Mouse (Mus musculus) layer of hippocampus, postnatal 14 days (tissue): ENCODE data around the gene Olfr1445. TPM values are rescaled to one million over a fixed set of nuclear protein-coding genes. Genes with fewer than 3 reads are reported as not detected.

Experiments
- DNase-seq, 2 experiments: peaks; one replicate each; pipeline ENCODE4 v3.0.0; 2021 to 2022; ENCODE audit warnings: low spot score in 2 of 2, mixed read lengths in 1 of 2
- long read RNA-seq, 2 experiments: library from polyadenylated mRNA; stranded (forward); transcript quantifications; one replicate each; pipeline ENCODE4 v2.0.0; 2021
- total RNA-seq, 2 experiments: library from RNA; stranded (reverse); gene quantifications; 2 replicates each; pipeline ENCODE4 v1.2.3; 2021

Gene Olfr1445
- not detected for total RNA-seq
- long read RNA-seq, experiment 1 = 0 reads
- long read RNA-seq, experiment 2 = 0 reads

- DNase-seq = no peak
Measured at GRCm38 (mm10) chr19:12883555-12883954, at the start of gene Olfr1445. TSS of gene Olfr1445 (plus strand) at chr19:12883855.

DNA sequence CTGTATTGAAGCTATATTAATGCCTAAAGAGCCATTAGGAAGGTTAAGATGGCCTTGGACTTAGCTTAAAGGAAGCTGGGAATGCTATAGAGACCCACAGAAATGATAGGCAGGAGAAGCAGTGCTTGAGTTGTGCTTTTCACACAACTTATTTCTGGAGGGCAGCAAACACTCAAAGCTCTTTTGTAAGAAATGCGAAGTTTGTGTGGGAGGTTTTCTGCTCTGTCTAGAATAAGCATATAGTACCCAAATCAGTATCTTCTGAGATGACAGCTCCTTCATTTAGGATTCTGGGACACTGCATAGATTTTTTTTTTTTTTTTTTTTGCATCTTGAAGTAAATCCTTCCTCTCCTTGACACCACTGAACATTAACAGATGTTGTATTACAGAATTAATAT lies 45.1 kb upstream of the Olfr1445 start:
- no peak for DNase-seq

- DNase-seq = no peak
Measured at GRCm38 (mm10) chr19:12846382-12846781, 37.3 kb upstream of the Olfr1445 start, which contains the start of gene Gm5244. TSS of gene Gm5244 (plus strand) at chr19:12846682.

DNA sequence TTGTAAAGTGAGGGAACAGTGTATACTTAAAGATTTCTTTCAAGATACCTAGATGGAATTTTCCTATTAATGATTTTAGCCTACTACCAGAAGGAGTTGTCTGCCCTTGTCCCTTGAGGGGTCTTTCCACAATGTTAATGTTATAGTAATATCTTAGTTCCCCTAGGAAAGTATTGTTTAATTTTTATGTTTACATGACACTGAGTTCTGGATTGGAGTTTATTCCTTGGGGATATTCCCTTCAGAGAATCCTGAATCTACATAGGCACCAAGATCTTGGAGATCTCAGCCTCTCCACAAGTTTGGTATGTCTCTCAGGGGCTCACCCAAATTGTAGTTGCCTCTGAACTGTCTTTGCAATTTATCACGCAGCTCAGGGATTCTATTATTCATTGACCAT lies 26.7 kb upstream of the Olfr1445 start, which contains the start of gene Olfr1444:
TSS of gene Olfr1444 (plus strand) at position 301 of the 400 bp plus-strand sequence.
- no peak for DNase-seq

DNA sequence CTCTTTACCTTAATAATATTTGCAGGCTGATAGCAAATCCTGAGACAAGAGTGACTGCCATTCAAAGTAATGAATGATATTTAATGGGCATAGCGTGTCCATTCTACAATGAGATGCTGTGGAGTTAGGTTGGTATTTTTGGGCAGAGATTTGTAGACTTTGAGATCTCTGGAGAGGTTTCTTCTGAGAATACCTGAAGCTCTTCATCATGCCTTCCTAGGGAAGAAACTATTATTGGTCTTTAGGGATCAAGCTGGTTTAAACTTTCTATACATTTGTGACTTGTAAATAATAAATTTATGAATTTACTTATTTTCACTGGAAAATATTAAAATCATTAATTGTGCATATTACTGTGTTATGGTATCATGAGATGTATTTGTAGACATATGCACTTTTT lies 9.8 kb downstream of the Olfr1445 start, which contains the start of gene Olfr1446:
TSS of gene Olfr1446 (minus strand) at position 101 of the 400 bp plus-strand sequence.
- no peak for DNase-seq

GRCm38 (mm10) chr19:12903643-12904042 lies 20.0 kb downstream of the Olfr1445 start, which contains the start of gene Olfr1447:
TSS of gene Olfr1447 (minus strand) at chr19:12903743.
- no peak for DNase-seq

DNA sequence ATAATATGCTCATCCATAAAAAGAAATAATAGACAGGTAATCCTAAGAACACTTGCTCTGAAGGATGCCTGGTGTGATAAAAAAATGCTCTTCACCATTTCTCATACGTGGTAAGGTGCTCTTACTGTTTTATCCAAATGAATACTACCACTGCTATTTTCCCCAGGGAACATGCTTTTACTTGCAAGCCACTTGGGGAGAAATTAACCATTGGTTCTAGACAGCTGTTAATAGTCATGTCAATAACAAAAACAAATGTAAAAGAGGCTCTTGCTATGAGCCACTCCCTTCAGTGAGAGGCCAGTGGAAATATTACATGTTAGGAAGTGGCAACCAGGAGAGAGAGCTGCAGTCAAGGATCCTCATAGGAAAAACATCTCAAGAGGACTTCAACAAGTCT lies 40.7 kb downstream of the Olfr1445 start, which contains the start of gene Olfr1448:
TSS of gene Olfr1448 (minus strand) at position 101 of the 400 bp plus-strand sequence.
- DNase-seq = no peak

DNA sequence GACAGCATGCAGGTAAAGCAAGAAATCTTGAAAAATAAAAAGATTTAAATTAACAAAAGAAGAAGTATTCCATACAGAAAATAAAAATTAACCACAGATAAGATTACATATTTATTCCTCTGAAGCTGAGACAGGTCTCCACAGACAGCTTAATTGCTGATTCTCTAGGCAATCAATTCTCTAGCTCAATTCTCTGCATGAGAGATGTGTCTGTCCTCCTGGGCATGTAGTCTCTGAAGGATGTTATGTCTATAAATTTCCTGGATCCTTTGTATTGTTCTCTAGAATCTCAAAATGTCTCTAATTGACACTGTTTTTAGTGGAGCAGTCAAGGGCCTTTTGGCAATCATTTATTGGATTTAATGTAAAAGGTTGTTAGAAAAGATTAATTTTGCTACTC lies 46.9 kb downstream of the Olfr1445 start, which contains the start of gene Olfr1449:
TSS of gene Olfr1449 (plus strand) at position 301 of the 400 bp plus-strand sequence.
- no peak for DNase-seq

Other genes starting within 250 kb of the Olfr1445 start
- gene Olfr1442, start 213.4 kb upstream of the Olfr1445 start, total RNA-seq = not detected
- not detected for gene Olfr1443, start 205.7 kb upstream of the Olfr1445 start, total RNA-seq
- not detected for gene Keg1, start 188.1 kb upstream of the Olfr1445 start, total RNA-seq
- 1 to 10 TPM; 3.0 to 4.7 TPM for gene Cntf, start 118.2 kb upstream of the Olfr1445 start, total RNA-seq
- 10 to 100 TPM; 89.1 to 95.0 TPM for gene Zfp91, start 87.7 kb upstream of the Olfr1445 start, total RNA-seq
- gene Lpxn, start 87.7 kb upstream of the Olfr1445 start, total RNA-seq = 1 to 10 TPM; 1.9 to 2.0 TPM
- gene Gm5244, start 37.2 kb upstream of the Olfr1445 start, total RNA-seq = not detected
- not detected for gene Olfr1444, start 26.6 kb upstream of the Olfr1445 start, total RNA-seq
- gene Olfr1446, start 9.7 kb downstream of the Olfr1445 start, total RNA-seq = not detected
- not detected for gene Olfr1447, start 19.9 kb downstream of the Olfr1445 start, total RNA-seq
- gene Olfr1448, start 40.6 kb downstream of the Olfr1445 start, total RNA-seq = not detected
- gene Olfr1449, start 47.0 kb downstream of the Olfr1445 start, total RNA-seq = not detected
- gene Olfr1450, start 66.4 kb downstream of the Olfr1445 start, total RNA-seq = not detected
- gene Olfr1451, start 111.2 kb downstream of the Olfr1445 start, total RNA-seq = not detected
- gene Olfr1453, start 144.5 kb downstream of the Olfr1445 start, total RNA-seq = not detected
- not detected for gene Olfr1454, start 176.8 kb downstream of the Olfr1445 start, total RNA-seq
- gene Olfr1457, start 214.0 kb downstream of the Olfr1445 start, total RNA-seq = not detected
- not detected for gene Olfr1458, start 222.9 kb downstream of the Olfr1445 start, total RNA-seq